Mouse (Mus musculus) CH12.LX (cell line): ENCODE data around the gene Tnfrsf19. TPM values are rescaled to one million over a fixed set of nuclear protein-coding genes. Genes with fewer than 3 reads are reported as not detected.
A peak's percentile ranks its signal among the peaks of the same experiment; 100 is the strongest.

Experiments
- DNase-seq: peaks from one replicate; pipeline ENCODE4 v3.0.0-alpha.2; 2013; ENCODE audit errors: extremely low read depth
- H3K27ac ChIP-seq: 2 replicates; pipeline ENCODE4 v1.5.1; 2012; ENCODE audit warnings: low read depth, mild to moderate bottlenecking, control low read depth, moderate library complexity; ENCODE audit not compliant: insufficient read depth
- H3K27me3 ChIP-seq: replicated peaks from 2 replicates; pipeline ENCODE3; 2012; ENCODE audit warnings: inconsistent platforms
- H3K36me3 ChIP-seq, 2 experiments: replicated peaks in 1 of 2; 2 replicates each; pipeline versions ENCODE3 to v1.6.1; 2012; ENCODE audit warnings: inconsistent platforms in 1 of 2, low read length in 1 of 2, mild to moderate bottlenecking in 1 of 2, mixed read lengths in 1 of 2, moderate library complexity in 1 of 2; ENCODE audit not compliant: control insufficient read depth in 1 of 2, insufficient read depth in 1 of 2
- H3K4me1 ChIP-seq, 2 experiments: 2 replicates each; pipeline ENCODE4 v1.6.1; 2012; ENCODE audit warnings: inconsistent platforms in 1 of 2, moderate library complexity in 1 of 2; ENCODE audit not compliant: insufficient read depth in 2 of 2, control insufficient read depth in 1 of 2
- H3K4me2 ChIP-seq: 2 replicates; pipeline ENCODE4 v1.6.1; 2012; ENCODE audit warnings: low read depth, mild to moderate bottlenecking, control low read depth; ENCODE audit not compliant: poor library complexity, insufficient read depth, severe bottlenecking
- H3K4me3 ChIP-seq, 3 experiments: fragments of 150-350 bp in 1 of 3; sonication (generic) in 1 of 3; replicated peaks in 1 of 3; 2 replicates each; pipeline versions ENCODE3 to v1.5.1; 2011 to 2012; ENCODE audit warnings: low read depth in 2 of 3, low read length in 2 of 3, mild to moderate bottlenecking in 2 of 3, moderate library complexity in 2 of 3, control low read depth in 1 of 3, improper control_type of control experiment in 1 of 3, inconsistent platforms in 1 of 3, mixed read lengths in 1 of 3; ENCODE audit not compliant: poor library complexity in 1 of 3
- H3K79me2 ChIP-seq: replicated peaks from 2 replicates; pipeline ENCODE4 v1.6.1; 2012; ENCODE audit warnings: mild to moderate bottlenecking, moderate library complexity; ENCODE audit not compliant: control insufficient read depth, poor library complexity, insufficient read depth, severe bottlenecking; ENCODE audit errors: extremely low read depth
- H3K9ac ChIP-seq: 2 replicates; pipeline ENCODE4 v1.6.1; 2012; ENCODE audit warnings: low read depth, mild to moderate bottlenecking, control low read depth, moderate library complexity; ENCODE audit not compliant: insufficient read depth
- H3K9me3 ChIP-seq: replicated peaks from 2 replicates; pipeline ENCODE3; 2012; ENCODE audit warnings: low read length, inconsistent platforms, mixed read lengths
- BHLHE40 ChIP-seq: IDR thresholded peaks from 2 replicates; pipeline ENCODE4 v1.6.1; 2011; ENCODE audit warnings: mild to moderate bottlenecking, low read depth, low read length, improper control_type of control experiment
- CHD2 ChIP-seq: IDR thresholded peaks from 2 replicates; pipeline ENCODE4 v1.6.1; 2011; ENCODE audit warnings: low read length, improper control_type of control experiment
- CTCF ChIP-seq, 2 experiments: IDR thresholded peaks in 1 of 2; conservative IDR thresholded peaks in 1 of 2; 2 replicates each; pipeline ENCODE4 v1.5.1; 2011 to 2012; ENCODE audit warnings: low read depth in 2 of 2, low read length in 2 of 2, improper control_type of control experiment in 1 of 2, inconsistent platforms in 1 of 2, mild to moderate bottlenecking in 1 of 2, moderate library complexity in 1 of 2
- ELF1 ChIP-seq: IDR thresholded peaks from 2 replicates; pipeline ENCODE4 v1.6.1; 2014; ENCODE audit warnings: low read depth, mild to moderate bottlenecking, inconsistent platforms, low read length, improper control_type of control experiment
- EP300 ChIP-seq: IDR thresholded peaks from 2 replicates; pipeline ENCODE4 v1.6.1; 2011; ENCODE audit warnings: low read length, improper control_type of control experiment
- ETS1 ChIP-seq: conservative IDR thresholded peaks from 2 replicates; pipeline ENCODE4 v1.6.1; 2012; ENCODE audit warnings: low read depth, mild to moderate bottlenecking, inconsistent platforms, low read length, improper control_type of control experiment, moderate library complexity
- HCFC1 ChIP-seq: IDR thresholded peaks from 2 replicates; pipeline ENCODE4 v1.6.1; 2012; ENCODE audit warnings: low read depth, mild to moderate bottlenecking, inconsistent platforms, low read length, improper control_type of control experiment
- JUN ChIP-seq: IDR thresholded peaks from 2 replicates; pipeline ENCODE4 v1.6.1; 2011; ENCODE audit warnings: low read depth, mild to moderate bottlenecking, low read length, improper control_type of control experiment, moderate library complexity; ENCODE audit not compliant: insufficient read depth
- KAT2A ChIP-seq: IDR thresholded peaks from 2 replicates; pipeline ENCODE4 v1.6.1; 2012; ENCODE audit warnings: low read length, improper control_type of control experiment, inconsistent platforms; ENCODE audit not compliant: insufficient replicate concordance
- MAFK ChIP-seq: IDR thresholded peaks from 2 replicates; pipeline ENCODE4 v1.6.1; 2011; ENCODE audit warnings: low read length, improper control_type of control experiment; ENCODE audit not compliant: insufficient replicate concordance
- MAX ChIP-seq: IDR thresholded peaks from 2 replicates; pipeline ENCODE4 v1.6.1; 2011; ENCODE audit warnings: low read length, improper control_type of control experiment
- MAZ ChIP-seq: IDR thresholded peaks from 2 replicates; pipeline ENCODE4 v1.6.1; 2012; ENCODE audit warnings: low read depth, mild to moderate bottlenecking, inconsistent platforms, low read length, improper control_type of control experiment, moderate library complexity
- MXI1 ChIP-seq: IDR thresholded peaks from 2 replicates; pipeline ENCODE4 v1.6.1; 2011; ENCODE audit warnings: mild to moderate bottlenecking, low read depth, low read length, improper control_type of control experiment
- MYC ChIP-seq: IDR thresholded peaks from 2 replicates; pipeline ENCODE4 v1.6.1; 2011; ENCODE audit warnings: low read depth, mild to moderate bottlenecking, improper control_type of control experiment, low read length
- NRF1 ChIP-seq: IDR thresholded peaks from 2 replicates; pipeline ENCODE4 v1.6.1; 2014; ENCODE audit warnings: low read depth, mild to moderate bottlenecking, inconsistent platforms, low read length, improper control_type of control experiment, moderate library complexity
- PAX5 ChIP-seq: IDR thresholded peaks from 2 replicates; pipeline ENCODE4 v1.6.1; 2012; ENCODE audit warnings: low read length, inconsistent platforms, mixed read lengths
- POLR2A ChIP-seq: IDR thresholded peaks from 2 replicates; pipeline ENCODE4 v1.6.1; 2011; ENCODE audit warnings: low read depth, mild to moderate bottlenecking, improper control_type of control experiment, low read length
- POLR2AphosphoS2 ChIP-seq: IDR thresholded peaks from 2 replicates; pipeline ENCODE4 v1.6.1; 2011; ENCODE audit warnings: low read depth, low read length, improper control_type of control experiment
- RCOR1 ChIP-seq: conservative IDR thresholded peaks from 2 replicates; pipeline ENCODE4 v1.6.1; 2012; ENCODE audit warnings: low read depth, mild to moderate bottlenecking, inconsistent platforms, low read length, improper control_type of control experiment
- SMC3 ChIP-seq: IDR thresholded peaks from 2 replicates; pipeline ENCODE4 v1.6.1; 2011; ENCODE audit warnings: low read depth, low read length, improper control_type of control experiment
- TCF12 ChIP-seq: IDR thresholded peaks from 2 replicates; pipeline ENCODE4 v1.6.1; 2014; ENCODE audit warnings: low read depth, mild to moderate bottlenecking, inconsistent platforms, low read length, improper control_type of control experiment
- ZNF384 ChIP-seq: IDR thresholded peaks from 2 replicates; pipeline ENCODE4 v1.6.1; 2012; ENCODE audit warnings: low read depth, low read length, improper control_type of control experiment, inconsistent platforms
- dilution Hi-C: fragments of 300-500 bp; cut with MboI; formaldehyde crosslinking; loops from 2 replicates; pipeline ENCODE4 v1.14.3; 2020; ENCODE audit warnings: low sequenced_read_pairs; ENCODE audit not compliant: extremely low pct_unique_long_range_greater_than_20kb, extremely low pct_ligation_motif_present
- in situ Hi-C: fragments of 300-500 bp; cut with MboI; formaldehyde crosslinking; loops from 3 replicates; pipeline ENCODE4 v1.14.3; 2019; ENCODE audit warnings: low sequenced_read_pairs, low pct_ligation_motif_present, low pct_unique_long_range_greater_than_20kb, mixed read lengths
- polyA plus RNA-seq: library from polyadenylated mRNA; unstranded; fragments of >175 nt; gene quantifications from 2 replicates; pipeline ENCODE4 v1.2.1, GENCODE M21; 2012; ENCODE audit warnings: low read depth; ENCODE audit not compliant: insufficient read length
- total RNA-seq, 2 experiments: library from RNA; depleted of rRNA; stranded (reverse); fragments of 300-350 nt in 1 of 2; fragments of >200 nt in 1 of 2; gene quantifications; 2 replicates each; pipeline ENCODE4 v1.2.3; 2012 to 2014

The Tnfrsf19 gene
- total and polyA plus RNA-seq, 3 experiments: 4.4 to 6.5 (median 4.6) TPM

GRCm38 (mm10) chr14:61055864-61056263 is 9.6 kb upstream of the Tnfrsf19 start:
- in situ Hi-C loops (no loop called here), dilution Hi-C loops (no loop called here)
- H3K79me2 ChIP-seq: no peaks in the 10 kb centered on the region
- peaks cover 13 to 72% of the 10 kb centered on the region in 2 experiments for H3K4me1 ChIP-seq
- no peak overlapping the region for H3K4me3 ChIP-seq
- no peak overlapping the region for H3K9ac ChIP-seq
- no peaks in the 10 kb centered on the region for H3K27me3 ChIP-seq
- TF ChIP-seq POLR2AphosphoS2 (no peak), MAX (no peak), BHLHE40 (no peak), CHD2 (no peak), MYC (no peak), MAFK (no peak), MXI1 (no peak), EP300 (no peak), MAZ (no peak), NRF1 (no peak), TCF12 (no peak), PAX5 (no peak), ZNF384 (no peak), HCFC1 (no peak), SMC3 (no peak), JUN (no peak)
- H3K27ac ChIP-seq: no peak overlapping the region
- no peak overlapping the region for H3K4me2 ChIP-seq
- peaks cover 5% of the 10 kb centered on the region for H3K9me3 ChIP-seq
- DNase-seq: no peak
- no peaks in the 10 kb centered on the region for H3K36me3 ChIP-seq

GRCm38 (mm10) chr14:61052163-61052562 is 5.9 kb upstream of the Tnfrsf19 start:
- Histone ChIP-seq H3K27me3 (no peaks in the 10 kb centered on the region), H3K27ac (no peak overlapping the region), H3K4me2 (no peak overlapping the region), H3K36me3 (no peaks in the 10 kb centered on the region), H3K4me1 (peaks cover 0 to 55% of the 10 kb centered on the region in 2 experiments; a peak in 3 of 4 replicates), H3K9me3 (peaks cover 5% of the 10 kb centered on the region), H3K4me3 (no peak overlapping the region), H3K9ac (no peak overlapping the region), H3K79me2 (no peaks in the 10 kb centered on the region)
- in situ Hi-C loops: no loop called here
- dilution Hi-C loops: no loop called here
- TF ChIP-seq ELF1 (peak; percentile 52; the same call in 1 of the 2 replicates), KAT2A (no peak), MAZ (no peak), ZNF384 (peak; percentile 98), CHD2 (no peak), CTCF (conservative IDR thresholded peaks at IDR 0.05 in 1 of 2, IDR thresholded peaks at IDR 0.05 in 1 of 2; ENCODE audit: low read depth in 2 of 2, low read length in 2 of 2) (no peak), POLR2A (no peak), ETS1 (peak; percentile 25; the same call in 1 of the 2 replicates), EP300 (no peak), RCOR1 (no peak), MYC (no peak)
- peak; percentile 58 for DNase-seq
